Mouse (Mus musculus) regulatory T cell (primary cell): ENCODE measurements at regions not wholly inside any gene's neighbourhood (a gene's known extent, or its start where the extent isn't known, plus 50 kb on each side); places are given as distances from the start of the nearest gene placed in this dataset.
"Not testable (repeated sequence)": the region's sequence is repeated elsewhere in the genome, so short reads cannot be mapped to it uniquely, and the experiment has no call there.

ENCODE experiments used
- in situ Hi-C: fragments of 300-600 bp; cut with MboI, MseI; formaldehyde crosslinking; loops from one replicate; pipeline ENCODE4 v1.15.1; 2025; ENCODE audit warnings: high pct_unique_total_duplicates

DNA sequence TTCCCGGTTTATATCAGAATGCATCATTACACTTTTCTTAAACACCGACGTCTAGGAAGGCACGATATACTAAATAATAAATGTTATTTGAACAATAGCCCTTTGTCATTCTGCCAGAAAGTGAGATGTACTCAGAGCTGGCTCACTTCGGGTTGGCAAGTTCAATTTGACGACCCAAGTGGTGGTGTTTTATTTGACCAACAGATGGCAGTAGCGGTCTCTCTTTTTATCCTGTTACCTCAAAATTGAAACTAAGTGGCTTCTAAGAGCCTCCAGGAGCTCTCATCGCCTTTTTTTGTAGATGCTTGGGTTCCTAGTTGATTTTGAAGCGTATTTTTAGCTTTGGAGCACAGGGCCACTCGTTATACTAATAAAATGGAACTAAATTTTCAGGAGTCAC, 66.7 kb upstream of the Chmp2b start:
- in situ Hi-C loops: no loop called here

DNA sequence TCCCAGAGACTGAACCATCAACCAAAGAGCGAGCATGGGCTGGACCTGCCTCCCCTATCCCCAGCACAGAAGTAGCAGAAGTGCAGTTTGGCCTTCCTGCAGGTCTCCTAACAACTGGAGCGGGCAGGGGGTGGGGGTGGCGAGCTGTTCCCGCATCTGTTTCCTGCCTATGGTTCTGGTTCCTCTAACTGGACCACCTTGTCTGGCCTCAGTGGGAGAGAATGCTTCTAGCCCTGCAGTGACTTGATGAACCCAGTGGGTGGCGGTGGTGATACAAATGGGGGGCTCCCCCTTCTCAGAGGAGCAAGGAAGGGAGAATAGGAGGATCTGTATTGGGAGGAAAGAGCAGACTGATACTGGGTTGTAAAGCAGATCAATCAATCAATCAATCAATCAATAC, 69.2 kb upstream of the Chmp2b start:
- in situ Hi-C loops: loop anchor here (5.0 kb wide), 1 partner anchor 376 kb away; no protein-coding TSS in a partner anchor

DNA sequence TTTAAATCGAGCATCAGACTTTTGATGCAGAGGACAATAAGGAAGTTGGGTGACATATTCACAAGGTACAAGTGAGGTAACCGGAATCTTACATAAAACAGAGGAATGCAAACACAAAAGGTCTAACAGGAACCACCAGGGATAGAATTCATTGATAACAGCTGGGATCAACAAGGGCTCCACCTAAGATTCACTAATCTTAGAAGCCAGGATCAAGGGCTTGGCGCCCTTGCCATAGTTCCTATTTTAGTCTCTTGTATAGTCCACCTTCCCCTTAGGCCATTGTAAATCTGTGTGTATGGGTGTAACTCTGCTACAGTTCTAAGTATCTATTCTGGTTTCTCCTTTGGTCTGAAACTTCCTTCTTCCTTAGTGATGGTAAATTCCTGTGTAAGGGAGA, 84.2 kb upstream of the Chmp2b start:
- in situ Hi-C loops: not testable (repeated sequence)

DNA sequence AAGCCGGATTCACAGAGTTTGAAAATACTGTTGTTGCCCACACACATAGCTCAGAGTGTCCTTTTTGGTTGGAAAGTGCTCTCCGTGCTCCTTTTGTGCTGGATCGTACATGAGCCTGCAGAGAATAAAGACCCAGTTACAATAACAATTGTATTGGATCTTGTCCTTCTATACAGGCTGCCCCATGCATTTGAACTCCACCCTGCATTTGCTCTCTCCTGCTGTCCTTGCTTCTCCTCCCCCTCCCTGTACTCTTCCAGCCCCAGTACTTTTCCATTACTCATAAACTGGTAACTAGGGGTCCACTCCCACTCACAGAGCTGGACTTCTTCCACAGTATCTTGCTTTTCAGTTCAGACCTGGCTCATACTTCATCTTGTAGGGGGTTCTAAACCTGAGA, 86.5 kb upstream of the Chmp2b start:
- in situ Hi-C loops: no loop called here

DNA sequence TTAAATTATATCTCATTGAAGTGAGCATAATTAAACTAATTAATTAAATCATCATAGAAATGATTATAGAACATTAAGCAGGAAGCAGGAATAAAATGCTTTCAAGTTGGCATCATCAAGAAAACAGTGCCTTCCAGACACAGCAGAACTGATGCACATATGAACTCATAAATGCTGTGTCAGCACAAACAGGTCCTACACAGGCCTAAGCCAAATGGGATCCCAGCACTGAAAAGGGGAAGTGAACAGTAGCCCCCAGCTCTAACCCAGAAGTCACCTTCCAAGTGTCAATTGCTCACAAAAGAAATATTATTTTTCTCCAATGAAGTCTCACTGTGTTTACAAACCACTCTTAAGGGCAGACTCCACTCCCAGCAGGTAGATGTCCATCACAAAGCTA, 93.0 kb upstream of the Chmp2b start:
- in situ Hi-C loops: no loop called here

DNA sequence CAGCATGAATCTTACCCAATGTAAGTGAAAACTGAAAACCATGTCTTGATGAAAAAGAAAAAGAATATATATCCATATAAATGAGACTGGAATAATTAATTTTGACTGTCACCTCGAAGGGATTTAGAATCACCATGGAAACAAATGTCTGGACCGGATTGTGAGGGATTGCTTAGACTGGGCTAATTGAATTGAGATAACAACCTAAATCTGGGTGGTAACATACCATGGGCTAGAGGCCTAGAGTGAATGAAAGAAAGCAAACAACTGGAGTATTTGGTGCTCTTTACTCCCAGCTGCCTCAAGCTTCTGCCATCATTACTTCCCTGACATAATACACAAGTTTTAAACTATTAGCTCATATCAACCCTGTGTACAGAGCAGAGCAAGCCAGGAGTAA, 95.3 kb upstream of the Chmp2b start:
- in situ Hi-C loops: no loop called here

DNA sequence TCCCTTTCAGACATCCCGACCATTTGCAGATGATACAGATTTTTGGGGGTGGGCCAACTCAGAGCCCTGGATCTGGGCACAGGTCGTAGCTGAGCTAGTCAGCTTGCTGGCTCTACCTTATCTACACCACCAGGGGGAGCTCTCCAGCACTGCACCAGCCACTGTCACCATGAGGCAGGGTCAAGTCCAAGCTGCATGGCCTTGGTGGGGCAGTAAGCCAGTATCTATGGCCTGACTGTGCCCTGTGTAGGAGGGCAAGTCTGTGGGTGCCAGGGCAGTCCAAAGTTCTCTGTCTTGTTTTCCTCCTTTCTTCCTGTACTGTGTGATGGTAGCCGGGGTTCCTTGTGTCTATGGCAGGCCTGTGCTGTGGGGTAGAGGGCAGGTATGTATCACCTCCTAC, 102.3 kb upstream of the Chmp2b start:
- in situ Hi-C loops: no loop called here

DNA sequence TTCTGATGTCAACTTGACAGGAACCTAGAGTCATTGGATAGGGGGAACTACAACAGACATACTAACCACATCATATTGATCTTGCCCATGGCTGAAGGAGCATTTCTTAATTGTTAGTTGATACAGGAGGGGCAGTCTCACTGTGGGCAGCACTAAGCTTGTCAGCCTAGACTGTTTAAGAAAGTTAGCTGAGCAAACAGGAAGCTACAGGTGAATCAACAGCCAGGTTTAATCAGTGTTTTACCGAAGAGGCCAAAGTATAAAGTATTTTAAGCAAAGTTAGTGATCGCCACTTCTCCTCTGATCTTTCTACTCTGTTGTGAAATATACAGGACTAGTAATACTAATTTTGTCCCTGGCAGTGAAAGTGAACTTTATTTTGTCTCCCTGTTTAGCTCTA, 109.6 kb upstream of the Chmp2b start:
- in situ Hi-C loops: no loop called here

DNA sequence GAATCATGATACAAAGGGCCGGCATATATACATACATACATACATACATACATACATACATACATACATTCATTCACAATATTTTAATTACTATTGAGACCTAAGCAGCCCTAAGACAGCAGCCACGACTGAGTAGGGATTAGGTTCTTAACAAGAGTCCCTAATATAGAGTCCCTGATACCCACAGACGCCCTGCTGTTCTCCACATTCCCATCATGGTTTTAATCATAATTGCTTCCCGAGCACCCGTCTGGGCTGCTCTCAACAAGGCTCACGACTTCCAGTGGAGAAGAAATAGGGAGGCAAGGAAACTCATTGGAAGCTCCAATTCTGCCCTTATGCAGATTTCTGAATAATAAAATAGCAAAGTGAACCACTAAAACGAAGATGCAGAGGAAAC, 120.6 kb upstream of the Chmp2b start:
- in situ Hi-C loops: no loop called here

DNA sequence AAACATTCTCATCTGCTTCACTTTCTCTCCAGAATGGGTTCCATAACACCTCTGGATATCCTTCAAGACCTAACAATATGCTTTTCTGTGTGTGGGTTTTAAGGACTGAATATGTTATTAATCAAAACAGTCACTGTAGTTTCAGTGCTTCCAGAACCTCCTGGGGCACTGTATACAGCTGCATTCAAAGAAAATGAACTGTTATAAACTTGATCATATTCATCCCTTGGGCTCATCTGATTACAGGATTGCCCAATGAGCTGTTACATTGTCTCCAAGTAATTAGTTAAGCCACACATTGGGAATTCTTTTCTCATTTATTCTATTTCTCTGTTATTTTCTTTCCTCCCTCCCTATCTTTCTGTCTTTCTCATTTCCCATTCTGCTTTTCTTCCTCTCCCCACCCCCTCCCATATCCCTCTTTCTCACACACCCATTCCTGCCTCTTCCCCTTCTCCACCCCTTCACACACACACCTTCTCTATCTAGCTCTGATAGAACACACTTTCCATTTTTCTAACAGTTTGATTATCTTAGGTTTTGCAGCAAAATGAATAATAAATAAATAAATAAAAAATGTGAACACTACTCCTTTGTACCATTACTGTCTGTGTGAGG, 121.3 kb upstream of the Chmp2b start:
- in situ Hi-C loops: no loop called here

DNA sequence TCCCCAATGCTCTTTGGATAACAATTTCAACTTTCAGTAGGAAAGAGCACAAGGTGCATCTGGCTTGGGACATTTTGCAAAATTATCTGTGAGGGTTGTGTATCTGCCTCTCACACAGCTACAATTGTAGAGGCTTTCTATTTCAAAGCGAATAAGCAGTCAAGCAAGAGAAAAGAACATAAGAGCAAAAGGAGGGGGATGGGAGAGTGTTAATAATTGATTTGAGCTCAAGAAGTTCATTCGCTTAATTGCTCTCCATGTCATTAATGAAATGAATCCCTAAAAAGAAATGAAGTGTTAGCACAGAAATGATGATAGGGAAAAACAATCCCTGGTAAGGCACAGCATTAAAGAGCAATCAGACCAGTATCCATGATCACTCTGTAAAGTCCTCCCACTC, 121.4 kb upstream of the Vgll3 start:
- in situ Hi-C loops: no loop called here

DNA sequence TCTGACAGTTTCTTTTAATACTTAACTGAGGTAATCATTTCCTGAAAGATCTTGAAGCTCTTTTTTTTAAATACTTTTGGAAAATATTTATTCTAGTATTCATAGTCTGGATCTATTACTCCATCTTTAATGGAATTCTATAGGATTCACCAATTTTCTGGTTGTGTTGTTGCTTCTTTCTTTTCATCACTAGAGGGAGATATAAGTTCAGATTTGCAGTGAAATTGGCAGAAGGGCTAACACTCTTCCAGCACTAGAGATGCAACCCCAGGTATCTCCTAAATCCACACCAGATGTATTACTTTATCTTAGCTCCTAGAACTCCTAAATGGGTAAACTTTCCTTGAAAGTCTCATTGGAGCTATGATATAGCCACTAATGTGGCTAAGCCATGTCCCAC, 99.4 kb upstream of the Vgll3 start:
- in situ Hi-C loops: no loop called here

DNA sequence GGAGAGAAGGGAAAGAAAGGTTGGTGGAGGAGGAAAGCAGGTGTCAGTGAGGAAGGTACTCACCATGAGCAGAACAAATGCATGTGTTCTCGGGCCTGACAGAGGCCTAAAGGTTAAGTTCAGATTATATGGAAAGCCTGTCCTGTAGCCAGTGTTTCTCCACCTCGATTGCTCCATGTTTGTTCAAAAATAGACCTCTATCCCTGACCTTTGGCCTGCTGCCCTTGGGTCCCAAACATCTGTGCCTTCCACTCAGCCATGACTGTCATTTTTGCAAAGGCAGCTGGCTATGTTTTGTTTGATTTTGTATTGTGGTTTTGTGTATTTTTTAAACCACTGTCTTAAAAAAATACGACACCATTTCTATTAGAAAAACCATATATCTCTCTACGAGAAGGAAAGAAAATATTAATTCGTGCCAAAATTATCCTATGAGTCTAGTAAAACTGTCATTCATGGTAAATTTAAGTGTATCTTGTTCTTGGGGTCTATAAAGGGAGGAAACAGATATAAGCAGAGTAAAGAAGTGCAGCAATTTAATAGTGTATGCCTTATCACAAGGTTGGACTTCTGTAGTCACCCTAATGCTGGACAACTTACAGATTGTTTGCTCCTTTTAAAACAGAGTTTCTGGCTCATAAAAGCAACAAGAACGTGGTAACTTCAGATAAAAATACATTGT, 96.1 kb upstream of the Vgll3 start:
- in situ Hi-C loops: no loop called here

DNA sequence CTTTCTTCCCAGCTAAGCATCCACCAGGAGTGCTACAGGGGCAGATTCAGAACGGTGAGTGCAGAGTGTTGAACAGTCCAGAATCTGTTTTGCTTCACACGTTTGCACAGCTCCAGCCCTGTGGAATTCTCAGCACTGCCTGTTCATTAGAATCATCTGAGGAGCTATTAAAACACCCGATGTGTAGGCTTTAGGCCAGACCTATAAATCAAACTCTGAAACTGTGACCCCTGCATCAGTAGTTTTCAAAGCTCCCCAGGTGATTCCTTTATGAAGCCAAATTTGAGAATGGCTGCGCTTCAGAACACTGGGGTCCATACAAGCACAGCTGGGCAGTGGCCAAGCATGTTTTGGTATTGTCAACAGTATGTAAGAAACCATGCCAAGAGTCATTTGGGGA, 94.1 kb upstream of the Vgll3 start:
- in situ Hi-C loops: no loop called here

DNA sequence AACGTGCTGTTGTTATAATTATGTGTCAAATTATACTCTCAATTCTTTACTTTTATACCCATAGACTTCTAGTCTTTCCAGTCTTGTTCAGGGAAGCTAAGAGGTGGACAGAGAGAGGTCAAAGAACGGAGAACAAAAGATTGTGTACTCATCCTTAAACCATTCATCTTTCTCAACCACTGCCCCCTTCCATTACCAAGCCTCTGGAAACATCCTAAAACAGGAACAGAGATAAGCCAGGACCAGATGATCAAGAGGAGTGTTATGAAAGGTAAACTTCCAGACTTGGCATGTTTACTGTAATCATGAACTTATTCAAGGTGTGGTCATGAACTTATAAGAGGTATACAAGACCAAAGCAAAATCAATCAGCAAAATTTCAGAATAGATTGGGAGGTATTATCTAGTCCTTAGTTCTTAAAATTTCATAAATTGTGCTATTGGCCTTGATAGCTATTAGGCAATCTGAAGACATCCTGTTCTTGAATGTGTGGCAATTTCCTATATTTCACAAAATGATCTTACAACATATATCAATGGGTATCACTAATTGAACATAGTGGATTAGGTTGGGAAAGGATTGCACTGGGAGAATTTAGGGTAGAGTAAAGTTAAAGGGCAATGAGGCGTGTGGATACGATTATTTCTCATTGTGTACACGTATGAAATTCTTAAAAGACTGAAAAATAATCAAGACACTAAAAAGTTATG, 89.3 kb upstream of the Vgll3 start:
- in situ Hi-C loops: no loop called here

DNA sequence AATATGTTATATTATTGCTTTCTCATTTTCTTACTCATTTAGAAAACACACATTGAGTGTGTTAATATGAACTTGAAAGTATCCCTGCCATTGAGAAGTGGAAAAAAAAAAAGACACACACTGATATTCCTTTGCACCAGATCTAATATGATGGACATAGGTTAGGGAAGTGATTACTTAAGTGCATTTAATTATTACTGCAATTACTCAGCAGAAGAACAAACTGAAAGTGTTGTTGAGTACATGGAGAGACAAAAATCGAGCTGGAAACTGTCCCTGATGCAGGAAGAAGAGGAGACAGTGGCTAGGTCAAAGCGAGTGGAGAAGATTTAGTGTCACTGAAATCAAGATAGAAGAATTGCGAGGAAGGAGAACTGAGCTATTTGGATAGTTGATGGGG, 88.8 kb upstream of the Vgll3 start:
- in situ Hi-C loops: no loop called here

DNA sequence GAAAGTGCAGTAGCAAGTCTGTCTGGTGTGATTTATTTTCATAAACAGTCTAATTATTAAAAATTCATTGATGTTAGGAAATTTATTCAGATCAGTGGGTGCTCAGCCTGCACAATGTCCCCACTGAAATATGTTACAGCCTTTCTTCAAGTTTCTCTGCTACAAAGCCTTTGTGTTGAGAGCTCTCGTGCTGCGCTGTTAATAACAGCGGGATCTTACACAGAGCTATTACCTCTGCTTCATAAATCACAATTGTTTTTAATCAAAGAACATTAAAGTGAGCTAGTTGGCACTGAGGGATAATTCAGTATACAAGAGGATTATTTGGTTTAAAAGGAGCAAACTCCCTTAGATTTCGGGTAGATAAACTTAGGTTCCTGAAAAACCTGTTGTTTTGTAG, 85.7 kb upstream of the Vgll3 start:
- in situ Hi-C loops: no loop called here

DNA sequence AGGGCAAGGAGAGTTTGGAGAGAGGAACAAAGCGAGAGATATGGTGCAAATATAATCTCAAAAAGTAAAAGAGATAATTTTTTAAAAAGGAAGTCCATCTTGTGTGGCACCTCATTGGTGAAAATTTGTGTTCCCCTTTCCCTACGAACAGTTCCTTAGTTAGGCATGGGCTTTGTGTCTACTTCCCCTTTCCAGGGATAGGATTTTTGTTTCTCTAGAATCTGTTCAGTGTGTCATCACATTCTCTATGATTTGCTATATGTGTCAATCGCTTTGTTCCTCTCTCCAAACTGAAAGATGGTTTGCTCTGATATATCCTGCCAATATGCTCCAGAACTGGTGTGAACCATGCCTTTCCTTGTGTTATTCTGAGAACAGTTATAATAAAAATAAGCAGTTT, 75.4 kb upstream of the Vgll3 start:
- in situ Hi-C loops: loop anchor here (10.0 kb wide), 1 partner anchor 485 kb away; no protein-coding TSS in a partner anchor

DNA sequence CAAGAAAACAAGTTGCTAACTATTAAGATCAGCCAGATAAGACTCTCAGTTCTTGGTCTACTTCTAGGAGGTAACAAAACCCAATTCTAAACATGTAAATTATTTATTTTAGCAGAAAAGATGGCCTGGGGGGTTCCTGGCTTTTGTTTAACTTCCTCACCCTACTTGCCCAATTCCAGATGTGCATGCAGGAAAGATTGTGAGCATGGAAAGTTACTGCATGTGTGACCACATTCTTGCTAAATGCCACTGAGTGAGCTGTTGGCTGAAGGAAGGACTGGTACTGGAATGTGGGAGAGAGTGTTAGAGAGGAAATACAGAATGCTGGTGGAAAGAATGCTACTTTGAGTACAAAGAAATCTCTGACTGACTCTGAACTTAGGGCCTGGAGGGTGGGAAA, 72.1 kb upstream of the Vgll3 start:
- in situ Hi-C loops: no loop called here

DNA sequence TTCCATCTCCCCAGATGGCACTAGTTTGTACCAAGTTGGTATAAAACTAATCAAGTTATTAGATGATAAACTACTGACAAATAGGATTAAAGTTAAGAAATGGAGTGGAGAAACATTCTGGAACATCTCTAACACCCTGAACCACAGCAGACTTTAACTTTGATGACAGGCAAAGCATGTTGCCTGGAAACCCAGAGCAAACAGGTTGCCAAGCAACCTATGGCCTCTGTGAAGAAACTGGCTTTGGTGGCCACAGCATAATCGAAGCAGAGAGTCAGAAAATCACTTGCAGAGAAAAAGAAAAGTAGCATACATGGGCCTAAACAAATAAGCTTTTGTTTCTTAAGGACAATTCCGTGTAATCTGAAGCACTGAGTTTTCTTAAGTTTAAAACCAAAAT, 59.4 kb upstream of the Vgll3 start:
- in situ Hi-C loops: loop anchor here (5.0 kb wide), 1 partner anchor 52 kb away; no protein-coding TSS in a partner anchor
